Mouse (Mus musculus) layer of hippocampus, adult 9-11 months (tissue): ENCODE measurements at regions not wholly inside any gene's neighbourhood (a gene's known extent, or its start where the extent isn't known, plus 50 kb on each side); places are given as distances from the start of the nearest gene placed in this dataset.

Experiments used
- DNase-seq: peaks from one replicate; pipeline ENCODE4 v3.0.0; 2022

DNA sequence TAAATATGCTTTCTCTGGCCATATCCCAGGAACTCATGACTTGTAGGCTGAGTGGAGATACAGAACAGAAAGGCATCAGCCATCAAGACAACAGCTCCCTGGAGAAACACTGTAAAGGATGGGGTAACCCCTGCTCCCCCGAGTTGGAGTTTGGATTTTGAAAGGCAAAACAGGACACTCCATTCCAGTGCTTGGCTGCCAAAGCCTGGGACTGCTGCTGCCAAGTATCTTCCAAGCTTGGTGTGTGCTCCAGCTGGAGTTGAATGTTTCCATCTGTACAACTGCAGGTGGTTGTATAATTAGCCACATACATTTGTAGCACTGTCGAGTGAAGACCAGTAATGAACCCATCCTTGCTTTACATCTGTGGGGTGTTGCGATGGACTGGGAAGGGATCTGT, 62.1 kb downstream of the 4933412E24Rik start:
- DNase-seq = peak; percentile 89

DNA sequence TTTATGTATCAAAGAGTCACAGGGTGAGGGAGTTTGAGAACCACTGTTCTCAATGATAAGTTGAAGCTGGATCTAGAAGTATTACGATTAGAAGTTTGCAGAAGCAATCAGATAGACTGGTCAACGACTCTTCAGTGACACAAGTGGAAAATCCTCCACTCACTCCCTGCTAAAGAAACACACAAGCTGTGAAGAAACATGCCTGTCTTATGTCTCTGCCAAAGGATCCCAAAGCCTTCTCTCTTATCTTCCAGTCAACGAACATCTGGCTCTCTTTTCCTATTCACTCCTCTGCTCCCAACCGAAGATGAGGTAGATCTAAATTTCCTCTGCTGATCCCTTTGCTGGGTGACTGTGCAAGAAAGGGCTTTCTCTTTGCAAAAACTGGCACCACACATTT, 62.6 kb downstream of the 4933412E24Rik start:
- DNase-seq = no peak

DNA sequence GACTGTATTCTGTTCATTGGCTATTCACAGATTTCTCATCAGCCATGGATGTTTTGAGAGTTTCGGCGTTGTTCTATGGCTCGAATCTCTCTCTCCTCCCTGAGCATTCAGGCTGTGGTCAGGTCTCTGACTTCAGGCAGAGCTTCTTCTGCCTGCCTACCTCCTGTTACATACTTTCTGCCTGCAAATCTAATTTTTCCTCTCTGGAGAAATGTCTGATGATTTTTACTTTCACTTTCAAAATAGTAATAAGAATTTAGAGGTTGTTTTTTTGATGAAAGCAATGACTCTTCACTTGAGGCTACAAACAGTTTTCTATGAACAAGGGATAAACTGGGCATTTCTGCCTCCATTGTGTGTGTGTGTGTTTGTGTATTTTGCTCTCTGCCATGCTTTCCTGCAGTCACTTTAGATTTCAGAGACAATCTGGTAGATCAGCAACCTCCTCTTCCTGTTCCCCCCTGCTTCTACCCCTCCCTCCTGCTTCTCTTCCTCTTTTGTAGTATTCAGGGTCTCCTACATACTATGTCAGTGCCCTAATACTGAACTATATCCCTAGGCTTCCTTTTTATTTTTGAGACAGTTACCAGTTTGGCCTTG, 65.7 kb downstream of the 4933412E24Rik start:
- DNase-seq = no peak

DNA sequence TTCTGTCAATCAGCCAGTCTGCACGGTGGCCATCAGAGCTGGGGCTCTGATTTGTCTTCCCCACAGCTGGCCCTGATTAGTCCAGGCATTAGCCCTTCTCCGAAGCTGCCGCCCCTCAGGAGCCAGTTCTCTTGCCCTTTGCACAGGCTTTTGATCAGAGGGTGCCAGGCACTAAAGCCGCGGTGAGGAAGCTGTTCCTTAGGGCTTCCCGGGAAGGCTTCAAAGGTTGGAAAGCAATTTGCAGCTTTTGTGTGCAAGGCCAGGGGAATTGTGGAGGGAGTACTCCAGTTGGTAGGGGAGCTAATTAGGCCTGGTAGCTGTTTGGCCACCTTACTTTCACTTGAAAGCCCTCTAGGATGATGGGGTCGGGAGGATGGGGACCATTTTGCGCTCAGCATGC, 71.2 kb downstream of the 4933412E24Rik start:
- no peak for DNase-seq

DNA sequence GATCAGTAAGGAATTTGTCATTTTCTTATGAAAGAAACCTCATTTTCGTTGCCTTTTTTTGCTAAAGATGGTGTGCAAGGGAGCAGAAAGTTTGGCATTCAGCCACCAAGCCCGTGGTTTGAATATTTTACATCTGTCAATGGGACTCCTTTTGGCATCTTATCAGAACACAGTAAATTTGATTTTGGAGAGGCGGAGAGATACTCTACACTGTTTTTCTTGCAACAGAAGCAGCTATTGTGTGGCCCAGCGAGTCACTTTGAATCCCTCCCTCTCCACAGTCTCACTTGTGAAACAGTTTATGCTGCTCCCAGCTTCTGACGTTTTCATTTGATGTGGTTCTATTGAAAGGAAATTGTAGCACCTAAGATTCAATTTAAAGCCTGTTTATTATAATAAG, 79.9 kb downstream of the 4933412E24Rik start:
- DNase-seq = peak; percentile 16

DNA sequence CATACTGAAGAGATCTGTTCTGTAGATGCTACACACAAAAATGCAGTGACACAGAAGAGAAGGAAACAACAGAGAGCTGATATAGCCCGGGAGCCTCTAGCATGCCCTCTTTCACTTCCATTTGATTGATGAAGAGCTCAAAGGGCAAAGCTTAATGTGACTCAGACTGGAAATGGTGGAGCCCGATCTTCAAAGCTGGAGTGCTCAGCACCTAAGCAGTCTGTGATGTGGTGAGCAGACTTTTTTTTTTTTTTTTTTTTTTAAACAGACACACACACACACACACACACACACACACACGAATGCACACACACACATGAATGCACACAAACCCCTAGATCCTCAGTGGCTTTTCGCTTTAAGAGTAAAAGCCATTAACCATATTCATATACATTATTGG, 102.6 kb downstream of the 4933412E24Rik start:
- DNase-seq = no peak

DNA sequence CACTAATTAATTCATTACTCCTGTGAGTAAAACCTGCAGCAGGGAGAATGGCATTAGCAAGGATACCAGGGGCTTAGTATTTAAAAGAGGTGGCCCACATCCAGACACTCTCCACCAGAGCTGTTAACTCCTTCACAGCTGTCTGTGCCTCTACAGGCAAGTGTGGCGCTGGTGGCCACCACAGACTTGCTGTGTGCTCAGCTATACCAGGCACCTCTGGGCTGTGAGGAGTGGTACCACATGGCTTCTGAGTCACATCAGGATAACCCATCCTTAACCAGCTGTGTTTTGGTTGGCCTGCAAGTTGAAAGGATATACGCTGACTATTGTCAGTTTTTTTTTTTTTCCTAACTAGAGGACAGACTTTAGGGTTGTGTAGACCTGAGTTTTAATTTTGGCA, 108.1 kb downstream of the 4933412E24Rik start:
- DNase-seq = no peak

DNA sequence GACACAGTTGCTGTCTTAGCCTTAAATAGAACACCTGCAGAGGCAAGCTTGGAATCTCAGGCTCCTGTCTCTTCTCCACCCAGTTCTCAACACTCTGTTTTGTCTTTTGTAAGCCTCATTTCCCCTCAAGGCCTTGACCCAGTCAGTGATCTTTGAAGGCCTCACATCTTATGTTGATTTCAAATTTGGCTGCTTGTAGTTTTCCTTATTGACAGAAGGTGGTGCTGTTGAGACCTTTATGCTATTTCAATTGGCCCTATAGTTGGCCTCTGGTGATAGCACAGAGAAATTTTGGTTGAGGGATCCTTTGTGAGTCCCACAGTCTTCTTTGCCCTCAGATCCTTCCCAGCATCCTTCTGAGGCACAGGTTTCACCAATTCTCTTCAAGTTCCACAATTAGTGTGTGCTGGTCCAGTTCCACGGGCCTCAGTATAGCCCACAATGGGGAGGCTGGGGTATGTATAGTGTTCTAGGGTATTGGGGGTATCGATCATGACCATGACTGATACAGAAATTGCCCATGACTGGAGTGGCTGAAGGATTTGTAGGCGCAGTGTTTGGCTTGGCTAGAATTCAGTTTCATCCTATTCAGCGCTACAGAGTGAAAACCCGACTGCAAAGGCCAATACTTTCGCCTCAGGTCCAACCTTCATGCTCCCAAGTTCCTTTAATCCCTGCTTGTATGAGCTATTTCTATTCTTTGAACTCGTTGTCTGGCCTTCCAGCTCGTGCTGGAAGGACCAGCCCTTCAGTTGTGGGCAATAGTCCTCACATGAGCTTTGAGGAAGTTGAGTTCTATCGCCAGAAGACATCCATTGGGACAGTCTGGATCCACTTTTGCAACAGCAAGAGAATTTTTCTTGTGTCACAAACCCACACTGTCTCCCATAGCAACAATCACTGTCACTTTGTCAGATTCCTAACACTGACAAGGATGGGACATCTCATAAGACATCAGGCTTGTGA, 110.3 kb downstream of the 4933412E24Rik start:
- DNase-seq = no peak

DNA sequence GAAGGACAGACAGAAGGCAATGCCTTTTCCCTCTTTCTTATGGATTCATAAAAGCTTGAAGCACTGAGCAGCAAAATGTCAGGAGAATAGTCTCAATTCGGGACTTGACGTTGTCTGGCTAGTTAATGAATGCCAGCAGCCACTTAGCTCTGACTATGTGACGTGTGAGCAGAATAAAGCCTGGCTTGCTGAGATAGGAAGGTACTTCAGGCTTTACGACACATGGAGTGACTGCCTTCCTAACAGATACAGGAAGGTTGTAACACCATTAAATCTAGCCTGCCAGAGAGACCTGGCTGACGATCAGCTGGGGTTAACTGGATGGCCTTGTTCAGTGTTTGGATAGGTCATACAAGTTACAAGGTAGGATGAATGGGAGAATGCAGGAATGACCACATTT, 111.7 kb downstream of the 4933412E24Rik start:
- DNase-seq = no peak

DNA sequence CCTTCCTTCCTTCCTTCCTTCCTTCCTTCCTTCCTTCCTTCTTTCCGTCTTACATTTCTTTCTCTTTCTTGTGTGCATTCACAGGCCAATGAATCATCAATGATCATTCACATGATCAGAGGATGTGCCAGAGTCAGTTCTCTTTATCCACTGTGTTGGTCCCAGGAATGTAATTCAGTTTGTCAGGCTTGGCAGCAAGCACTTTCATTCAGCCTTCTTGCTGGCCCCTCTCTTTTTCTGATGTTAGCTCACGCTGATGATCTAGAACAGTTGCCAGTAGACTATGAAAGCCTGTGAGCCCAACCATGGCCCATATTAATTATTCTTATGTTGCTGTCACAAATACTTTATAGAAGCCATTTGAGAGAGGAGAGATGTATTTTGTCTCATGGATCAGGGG, 127.4 kb downstream of the 4933412E24Rik start:
- no peak for DNase-seq

DNA sequence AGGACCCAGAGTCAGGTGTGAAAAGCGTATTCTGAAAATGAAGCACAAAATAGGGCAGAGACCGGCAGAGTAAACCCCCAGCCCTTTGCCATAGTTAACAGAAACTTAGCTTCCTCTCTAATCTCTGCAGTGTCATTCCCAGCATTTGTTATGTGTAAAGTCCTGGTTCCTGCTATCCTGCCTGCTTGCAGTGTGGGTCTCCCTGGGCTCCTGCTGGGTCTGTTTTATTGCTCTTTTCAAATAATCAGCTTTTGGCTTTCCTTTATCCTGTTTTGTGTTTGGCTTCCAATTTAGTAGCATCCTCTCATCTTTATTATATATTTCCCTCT, 128.3 kb downstream of the 4933412E24Rik start:
- DNase-seq = no peak

DNA sequence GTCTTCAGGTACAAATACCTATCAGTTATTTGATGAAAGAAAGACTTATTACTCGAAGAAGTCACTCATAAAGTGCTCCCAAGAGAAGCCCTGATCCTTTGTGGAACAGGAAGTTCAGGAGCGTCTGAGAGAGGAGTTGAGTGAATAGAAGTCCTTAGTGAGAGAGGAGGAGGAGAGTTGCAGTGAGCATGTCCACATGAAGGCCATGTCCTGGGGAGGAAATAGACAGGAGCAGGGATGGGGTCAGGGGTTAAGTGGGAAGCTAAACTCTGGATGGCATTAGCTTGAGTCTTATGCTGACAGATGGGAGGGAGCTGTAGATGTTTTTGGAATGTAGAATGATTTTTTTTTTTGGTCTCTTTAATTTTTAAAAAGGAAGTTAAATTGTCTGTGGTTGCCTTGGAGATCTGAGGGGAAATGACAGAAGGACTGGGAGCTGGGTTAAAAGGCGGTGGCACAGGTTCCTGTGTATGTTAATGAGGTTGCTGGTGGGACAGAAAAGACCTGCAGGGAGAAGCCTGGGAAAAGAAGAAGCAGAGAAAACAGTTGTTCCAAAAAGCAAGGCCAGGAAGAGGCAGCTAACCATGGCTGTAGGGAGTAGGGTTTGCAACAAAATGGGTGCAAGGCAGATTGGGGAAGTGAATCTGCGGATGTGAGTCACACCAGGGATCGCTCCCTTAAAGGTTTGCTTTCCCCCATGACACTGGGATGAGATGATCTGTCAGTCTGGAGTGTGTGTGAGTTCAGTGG, 128.9 kb downstream of the 4933412E24Rik start:
- no peak for DNase-seq

DNA sequence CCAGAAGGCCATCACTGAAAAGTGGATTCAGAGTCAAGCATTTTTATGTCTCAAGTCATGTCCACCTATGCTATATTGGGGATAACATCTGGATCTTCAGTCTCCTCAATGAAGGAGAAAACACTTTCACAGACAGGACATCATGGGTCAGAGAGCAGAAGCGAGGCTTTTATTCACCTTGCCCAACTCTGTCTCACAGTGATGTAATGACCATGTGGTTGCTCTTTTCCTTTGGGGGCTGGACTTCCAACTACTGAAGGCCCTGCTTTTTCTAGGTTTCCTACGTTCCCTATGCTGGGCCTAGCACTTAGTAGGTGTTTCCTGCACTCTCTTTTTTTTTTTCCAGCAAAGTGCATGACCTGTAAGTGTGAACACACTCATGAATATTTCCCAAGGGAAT, 130.4 kb downstream of the 4933412E24Rik start:
- no peak for DNase-seq

DNA sequence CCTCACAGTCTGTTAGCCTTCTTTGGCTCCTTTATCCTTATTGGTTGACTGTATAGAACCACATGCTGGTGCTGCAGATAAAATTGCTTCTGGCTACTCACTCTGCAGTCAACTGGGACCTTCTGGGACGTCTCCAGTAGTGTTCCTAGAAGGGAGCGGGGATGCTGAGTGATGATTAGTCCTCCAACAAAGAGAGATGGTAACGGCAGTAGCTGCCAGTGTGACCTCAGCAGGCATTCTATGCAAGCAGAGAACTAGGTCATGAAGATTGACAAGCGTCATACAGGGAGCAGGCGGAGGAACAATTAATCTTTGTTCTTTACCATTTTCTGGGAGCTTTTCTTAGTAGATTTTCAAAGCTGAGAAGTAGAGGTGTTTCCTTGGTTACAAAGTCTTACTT, 134.0 kb downstream of the 4933412E24Rik start:
- DNase-seq = no peak

DNA sequence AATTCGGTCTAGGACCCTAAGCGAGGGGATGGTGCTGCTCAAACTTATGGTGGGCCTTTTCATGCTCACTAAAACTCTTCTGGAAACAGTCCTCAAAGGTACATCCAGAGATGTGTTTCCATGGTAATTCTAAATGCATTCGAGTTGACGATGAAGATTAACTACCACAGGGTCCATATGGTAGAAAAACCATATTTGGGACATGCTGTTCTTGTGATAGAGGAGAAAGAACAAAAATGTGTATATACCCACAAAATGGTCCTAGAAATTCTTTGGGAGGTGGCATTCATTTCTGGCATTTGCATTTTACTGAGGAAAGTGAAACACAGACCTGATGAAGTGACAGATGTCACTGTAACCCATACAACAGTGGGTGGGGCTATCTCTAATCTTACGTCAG, 136.0 kb downstream of the 4933412E24Rik start:
- DNase-seq = no peak

DNA sequence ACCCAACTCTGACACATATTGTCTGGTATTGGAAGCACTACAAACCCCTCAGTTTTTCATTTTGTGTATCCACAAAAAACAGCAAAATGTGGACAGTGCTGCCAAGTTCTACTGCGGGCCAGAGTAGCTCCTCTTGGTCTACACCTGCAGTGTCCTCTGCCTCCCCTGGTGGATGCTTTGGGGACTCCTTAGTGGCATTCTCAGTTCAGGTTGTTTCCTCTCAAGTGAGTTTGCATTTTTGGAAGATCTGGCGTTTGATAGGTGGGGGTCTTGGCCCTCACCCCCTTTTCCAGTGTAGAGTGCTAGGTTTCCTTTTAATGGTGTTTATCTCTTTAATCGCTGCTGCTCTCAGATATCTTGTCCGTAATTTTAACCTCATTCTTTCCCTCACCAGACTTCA, 137.1 kb downstream of the 4933412E24Rik start:
- no peak for DNase-seq

DNA sequence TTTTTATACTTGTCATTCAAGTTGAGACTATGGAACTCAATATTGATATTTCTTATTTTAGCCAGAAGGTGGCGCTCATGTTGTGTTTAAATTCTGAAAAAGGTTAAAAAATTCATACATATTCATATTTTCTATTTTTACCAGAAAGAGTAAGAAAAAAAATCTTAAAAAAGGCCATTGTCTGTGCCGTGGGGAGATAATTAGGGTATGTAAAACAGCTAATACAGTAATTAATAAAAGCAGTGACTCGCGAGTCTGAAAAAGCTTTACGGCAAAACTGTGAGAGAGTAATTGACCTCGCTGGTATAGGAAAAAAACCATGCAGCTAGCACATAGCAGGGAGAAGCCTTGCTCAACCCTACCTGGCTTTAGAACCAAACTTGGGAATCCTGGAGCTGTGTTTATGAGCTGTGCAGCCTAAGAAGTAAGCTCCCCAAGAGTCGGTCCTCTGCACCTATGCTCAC, 140.1 kb downstream of the 4933412E24Rik start:
- DNase-seq = no peak

DNA sequence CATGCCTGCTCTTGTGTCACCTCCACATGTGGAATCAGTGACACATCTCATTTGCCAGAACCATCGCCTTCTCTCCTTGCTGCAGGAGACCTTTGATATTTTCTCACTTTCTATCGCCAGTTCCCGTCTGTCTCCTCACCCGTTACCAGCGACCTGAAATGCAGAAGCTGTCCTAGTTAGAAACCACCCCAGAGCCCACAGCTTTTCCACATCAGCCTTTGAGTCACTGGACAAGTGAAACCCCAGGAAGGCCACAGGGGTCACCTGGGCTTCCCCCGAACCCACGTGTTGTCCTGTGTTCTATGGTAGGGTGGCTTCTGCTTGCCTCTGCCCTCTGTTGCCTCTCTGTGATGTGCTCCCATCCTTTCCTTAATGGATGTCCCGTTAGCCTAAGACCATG, 149.7 kb downstream of the 4933412E24Rik start:
- DNase-seq = no peak

DNA sequence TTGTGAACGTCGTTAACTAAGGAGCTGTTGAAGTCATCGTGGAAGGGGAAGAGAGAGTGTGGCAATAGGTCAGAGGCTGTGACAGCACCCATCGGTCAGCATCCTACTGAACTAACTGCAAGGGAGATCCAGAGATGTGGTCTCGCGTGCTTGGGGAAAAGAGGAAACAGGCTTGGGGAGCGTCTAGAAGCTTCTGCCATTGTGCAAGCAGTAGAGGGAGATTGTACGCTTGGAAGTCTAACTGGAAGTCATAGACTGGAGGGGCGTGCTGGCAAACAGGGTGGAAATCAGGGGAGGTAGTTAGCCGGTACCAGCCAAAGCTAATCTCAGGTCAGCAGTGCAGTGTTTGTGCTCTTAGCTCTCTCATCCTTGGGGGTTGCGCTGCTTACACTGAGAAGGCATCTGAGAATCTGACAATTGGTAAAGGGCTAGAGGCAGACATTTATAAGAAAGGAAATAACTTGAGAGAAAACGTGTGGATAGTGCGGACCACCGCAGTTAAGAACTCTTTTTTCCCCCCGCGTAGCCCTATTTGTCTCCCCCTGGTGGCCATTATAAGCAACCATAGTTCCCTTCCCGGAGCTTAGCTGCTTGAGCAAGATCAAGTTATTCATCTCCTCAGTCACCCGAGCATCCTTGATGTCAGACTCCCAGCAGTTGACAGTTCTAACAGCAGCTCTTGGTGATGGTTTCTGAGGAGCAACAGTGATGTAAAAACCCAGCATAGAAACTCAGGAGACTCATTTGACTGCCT, 151.5 kb downstream of the 4933412E24Rik start:
- DNase-seq = peak; percentile 58

DNA sequence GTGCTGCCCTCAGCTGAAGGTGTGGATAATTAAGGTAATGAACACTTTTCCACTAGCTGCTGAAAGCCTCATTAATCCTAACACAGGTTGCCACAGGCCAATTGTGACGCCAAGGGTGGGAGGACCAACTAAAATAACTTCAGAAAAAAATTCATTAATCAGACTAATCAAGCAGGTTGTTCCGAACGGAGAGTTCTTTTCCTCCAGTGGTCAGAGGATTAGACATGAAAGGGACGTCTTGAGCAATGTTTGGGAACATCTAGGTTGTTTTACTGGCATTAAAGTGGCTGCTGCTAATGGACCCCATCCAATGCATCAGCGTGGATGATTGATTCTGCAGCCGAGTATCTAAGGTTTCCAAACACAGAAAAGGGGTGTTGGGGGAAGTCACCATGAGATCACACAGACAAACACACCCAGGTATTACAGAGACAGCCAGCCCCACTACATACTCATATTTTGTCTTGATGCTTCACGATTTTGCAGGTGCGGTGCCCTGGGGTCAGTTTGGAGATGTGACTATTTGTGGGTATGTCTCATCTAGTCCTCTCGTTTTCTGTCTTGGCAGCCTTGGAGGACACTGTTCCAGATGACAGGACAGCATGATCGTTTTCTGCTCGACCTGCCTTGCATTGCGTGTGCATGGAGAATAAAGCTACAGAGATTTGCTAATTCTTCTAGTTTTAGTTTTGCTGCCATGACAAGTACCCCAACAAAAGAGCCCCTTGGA, 164.0 kb downstream of the 4933412E24Rik start:
- no peak for DNase-seq

DNA sequence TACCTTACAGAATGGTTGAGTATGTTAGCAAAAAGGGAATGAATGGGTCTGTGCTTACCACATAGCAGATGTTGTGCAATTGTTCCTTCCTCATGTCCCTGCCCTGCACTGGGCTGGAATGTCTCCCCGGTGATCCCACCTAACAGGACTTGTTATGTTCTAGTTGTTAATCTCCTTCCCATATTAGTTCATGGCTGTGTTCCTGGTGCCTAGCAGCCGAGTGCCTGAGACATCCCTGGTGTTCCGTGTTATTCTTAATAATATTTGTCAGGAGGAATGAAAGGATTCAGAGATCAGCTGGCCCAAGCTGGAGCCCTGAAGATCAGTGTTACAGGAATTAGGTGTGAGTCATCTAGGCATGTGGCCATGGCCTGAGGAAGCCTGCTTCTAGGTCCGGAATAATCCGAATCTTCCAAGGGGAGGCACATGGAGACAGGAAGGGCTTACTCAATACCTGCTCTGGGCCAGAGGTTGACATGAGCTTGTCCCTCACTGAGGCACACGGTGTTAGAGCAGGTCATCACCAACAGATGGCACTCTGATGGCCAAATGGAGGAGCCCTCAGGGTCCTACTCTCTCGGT, 171.2 kb downstream of the 4933412E24Rik start:
- no peak for DNase-seq

DNA sequence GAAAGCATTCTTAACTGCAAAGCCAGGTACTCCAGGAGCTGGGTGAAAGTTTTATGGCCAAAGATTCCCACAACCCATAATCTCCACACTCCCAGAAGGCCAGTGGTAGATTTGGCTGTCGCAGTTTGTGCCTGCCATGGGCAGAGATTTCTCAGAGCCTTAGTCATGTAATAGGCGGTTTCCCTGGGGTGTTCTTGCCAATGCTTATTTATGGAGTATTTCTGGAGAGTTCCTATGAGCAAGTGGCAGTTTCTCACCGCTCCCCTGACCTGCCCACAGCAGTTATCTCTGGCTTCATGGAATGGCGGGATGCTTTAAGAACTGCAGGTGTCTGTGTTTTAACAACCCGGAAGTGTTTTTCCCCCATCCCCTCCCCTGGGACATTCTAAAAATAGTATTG, 179.8 kb downstream of the 4933412E24Rik start:
- no peak for DNase-seq
